Mouse (Mus musculus) olfactory bulb, adult 2 months (tissue): ENCODE results near the gene Pan3.

Experiments
- CTCF ChIP-seq: fragments of 200-500 bp; IDR thresholded peaks from 2 replicates; pipeline ENCODE4 v1.5.1; 2012; ENCODE audit warnings: low read depth, mild to moderate bottlenecking, low read length, moderate library complexity; ENCODE audit not compliant: insufficient read depth
- POLR2A ChIP-seq: fragments of 200-500 bp; IDR thresholded peaks from 2 replicates; pipeline ENCODE4 v1.6.1; 2012; ENCODE audit warnings: mild to moderate bottlenecking, low read depth, low read length, moderate library complexity; ENCODE audit not compliant: insufficient read depth

GRCm38 (mm10) chr5:147381396-147381795 is 48.6 kb upstream of the Pan3 start:
- no peak for TF ChIP-seq POLR2A
- no peak for TF ChIP-seq CTCF
